Mouse (Mus musculus) lung, postnatal 25 days (tissue): ENCODE data around the gene Zfp60.
"Not testable (repeated sequence)": the region's sequence is repeated elsewhere in the genome, so short reads cannot be mapped to it uniquely, and the experiment has no call there.

Experiments used
- DNase-seq: peaks from one replicate; pipeline ENCODE4 v3.0.0; 2022; ENCODE audit warnings: low spot score

Zfp60 gene

GRCm38 (mm10) chr7:27793865-27794264 is 62.7 kb downstream of the Zfp60 start:
- DNase-seq: not testable (repeated sequence)

GRCm38 (mm10) chr7:27794566-27794965 is 63.4 kb downstream of the Zfp60 start:
- no peak for DNase-seq

GRCm38 (mm10) chr7:27797906-27798811 is 67.0 kb downstream of the Zfp60 start:
- DNase-seq: no peak

GRCm38 (mm10) chr7:27801137-27801536 is 69.9 kb downstream of the Zfp60 start:
- DNase-seq: peak; percentile 2

- no peak for DNase-seq
These were observed 71.8 kb downstream of the Zfp60 start for GRCm38 (mm10) chr7:27802986-27803385.
